Mouse (Mus musculus): ENCODE data around the gene Dab2. TPM values are rescaled to one million over a fixed set of nuclear protein-coding genes. Genes with fewer than 3 reads are reported as not detected.

Dab2 gene
- total RNA-seq, 1 experiment from 2014 or later: 421 TPM

DNA sequence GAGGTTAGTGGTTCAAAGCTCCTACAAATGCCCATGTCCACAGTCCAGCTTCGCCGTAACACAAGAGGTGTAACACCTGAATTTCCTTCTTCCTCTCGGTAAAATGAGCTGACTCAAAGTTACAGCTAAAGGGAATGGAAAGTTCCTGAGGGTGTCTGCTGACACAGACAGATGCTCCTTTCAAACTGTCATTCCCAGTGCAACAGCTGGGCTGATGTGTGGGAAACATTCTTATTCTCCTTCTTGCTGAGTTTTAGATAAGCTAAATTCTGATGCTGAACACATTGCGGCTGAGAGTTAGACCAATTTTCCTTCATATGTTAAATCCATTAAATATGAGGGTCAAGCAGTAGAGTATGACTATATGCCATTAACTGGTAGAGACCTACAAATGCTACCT, 94.0 kb downstream of the Dab2 start:
- no peak for DNase-seq

DNA sequence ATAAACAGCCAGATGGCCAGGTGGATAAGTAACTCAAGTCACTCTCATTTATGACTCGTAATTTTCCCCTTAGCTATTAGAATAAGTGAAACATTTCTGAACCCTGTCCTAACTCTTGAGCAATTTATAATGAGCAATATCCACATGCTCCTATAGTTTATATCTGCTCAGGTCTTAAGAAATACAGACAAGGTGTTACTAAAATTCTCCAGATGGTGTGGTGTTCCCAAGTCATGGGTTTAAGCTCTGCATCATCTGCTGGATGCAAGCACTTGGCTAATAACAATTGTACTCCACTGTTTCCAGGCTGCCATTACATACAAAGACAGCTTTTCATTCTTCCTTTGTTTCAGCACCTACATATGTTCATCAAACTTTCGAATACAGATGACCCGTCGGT, 98.6 kb downstream of the Dab2 start:
- DNase-seq: no peak

DNA sequence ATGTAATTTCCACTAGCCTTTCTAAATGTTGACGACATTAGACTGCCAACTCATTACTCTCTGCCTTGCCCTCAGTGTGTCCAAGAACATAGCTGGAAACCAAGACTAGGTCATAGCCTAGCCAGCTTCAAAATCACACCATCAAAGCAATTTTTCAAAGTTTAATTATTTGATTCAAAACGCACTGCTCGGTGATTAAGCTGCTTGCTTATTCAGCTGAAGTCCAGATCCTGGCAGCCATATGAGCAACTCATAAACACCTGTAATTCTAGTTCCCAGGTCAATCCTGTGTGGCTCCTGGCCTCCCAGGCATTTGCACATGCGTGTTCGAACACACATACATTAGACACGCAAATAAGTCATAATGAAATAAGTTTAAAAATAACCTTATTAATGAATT, 99.3 kb downstream of the Dab2 start:
- no peak for DNase-seq

DNA sequence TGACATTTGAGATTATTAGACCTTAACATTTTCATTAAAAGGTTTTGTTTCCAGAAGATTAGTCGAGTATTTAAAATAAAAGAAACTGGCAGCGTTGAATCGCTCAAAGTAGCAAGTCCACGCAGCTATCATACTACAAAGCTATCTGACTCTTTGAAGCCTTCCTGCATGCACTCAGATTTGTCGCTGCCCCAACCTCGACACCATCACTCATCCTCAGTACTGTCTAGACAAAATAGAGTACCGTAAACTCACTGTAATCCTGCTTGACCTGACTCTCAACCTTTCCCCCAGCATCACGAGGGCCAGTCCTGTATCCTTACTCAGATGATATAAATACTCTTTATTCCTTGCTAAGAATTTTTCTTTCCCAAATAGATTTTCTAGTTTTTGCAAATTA, 100.5 kb downstream of the Dab2 start:
- DNase-seq: peak; percentile 65

DNA sequence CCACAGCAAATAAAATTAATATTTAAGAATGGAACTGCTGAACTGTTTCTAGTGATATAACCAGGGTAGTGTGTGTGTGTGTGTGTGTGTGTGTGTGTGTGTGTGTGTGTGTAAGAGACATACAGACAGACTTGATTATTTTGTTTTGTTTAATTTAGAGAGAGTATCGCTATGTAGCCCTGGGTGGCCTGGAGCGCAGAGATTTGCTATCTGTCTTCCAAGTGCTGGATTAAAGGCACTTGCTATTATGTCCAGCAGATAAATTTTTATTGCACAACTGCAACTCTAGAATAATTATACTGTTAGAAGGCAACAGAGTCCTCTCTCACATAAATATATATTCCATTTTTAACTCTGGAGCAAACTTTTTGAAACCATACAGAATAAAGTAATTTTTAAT, 102.8 kb downstream of the Dab2 start:
- DNase-seq: no peak

DNA sequence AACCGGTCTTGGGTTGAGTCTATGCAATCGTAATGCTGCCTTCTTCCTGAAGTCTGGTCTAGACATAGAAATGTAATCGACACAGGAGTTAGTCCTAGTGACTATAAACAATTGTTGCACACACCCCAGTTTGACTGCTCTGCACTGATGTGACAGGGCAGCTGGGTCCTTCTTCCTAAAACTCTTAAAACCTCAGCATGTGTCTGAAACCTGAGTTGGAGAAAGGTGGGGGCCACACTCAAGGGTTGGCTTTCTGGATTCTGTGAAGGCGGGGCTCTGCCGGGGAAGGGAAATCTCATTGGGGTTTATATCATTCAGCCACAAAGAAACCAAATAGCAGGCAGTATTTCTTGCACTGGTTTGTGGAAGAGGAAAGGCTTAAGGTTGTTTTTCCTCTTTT, 104.6 kb downstream of the Dab2 start:
- no peak for DNase-seq

DNA sequence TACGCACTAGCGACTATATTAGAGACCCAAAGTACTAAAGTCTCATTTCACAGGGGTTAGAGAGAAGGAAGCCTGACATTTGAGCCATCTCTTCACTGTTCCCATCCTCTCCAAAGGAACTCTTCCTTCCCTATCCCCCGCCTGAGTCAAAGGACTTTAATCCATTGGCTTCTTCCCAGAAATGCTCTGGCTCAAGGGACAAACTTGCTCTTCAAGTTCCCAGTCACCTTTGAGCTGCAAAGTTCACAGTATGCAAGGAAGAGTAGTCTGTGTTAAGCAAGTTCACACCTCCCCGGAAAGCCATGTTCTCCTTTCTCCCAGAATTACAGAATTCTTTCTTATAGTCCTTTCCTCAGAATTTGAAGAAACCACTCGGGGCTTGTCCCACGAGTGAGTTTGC, 107.2 kb downstream of the Dab2 start:
- no peak for DNase-seq

DNA sequence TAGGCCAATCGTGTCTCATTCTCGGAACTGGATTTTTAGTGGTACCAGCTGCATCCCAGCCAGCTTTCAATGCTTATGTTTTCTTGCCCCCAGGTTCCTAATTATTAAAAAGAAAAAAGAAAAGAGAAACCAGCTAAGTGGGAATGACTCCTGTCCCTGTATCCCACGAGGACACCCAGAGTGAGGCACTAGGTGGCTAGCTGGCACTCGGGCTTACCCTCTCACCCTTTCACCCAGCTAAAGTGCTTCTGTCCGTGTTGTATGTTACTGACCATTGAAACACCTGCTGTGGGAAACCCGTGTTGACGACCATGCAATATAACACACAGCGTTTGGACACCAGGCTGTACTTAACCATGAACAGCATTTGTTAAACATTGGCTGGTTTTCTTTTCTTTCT, 109.4 kb downstream of the Dab2 start:
- no peak for DNase-seq

DNA sequence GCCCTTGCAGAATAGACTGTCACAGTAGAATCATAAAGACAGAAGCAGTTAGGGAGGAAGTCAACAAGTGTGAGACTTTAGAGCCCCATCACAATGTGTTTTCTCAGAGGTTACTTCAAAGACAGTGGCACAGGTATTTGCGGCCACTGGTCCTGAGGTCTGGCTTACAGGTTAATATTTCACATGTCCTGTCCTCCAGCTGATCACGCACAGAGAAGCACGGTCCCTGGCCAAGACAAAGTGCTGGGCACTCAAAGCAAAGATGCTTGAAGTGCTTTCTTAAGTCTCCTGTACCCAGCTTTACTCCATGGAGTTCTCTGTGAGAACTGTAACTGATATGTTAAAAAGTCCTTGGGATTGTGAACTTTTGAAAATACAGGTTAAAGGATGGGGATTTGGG, 110.6 kb downstream of the Dab2 start:
- no peak for DNase-seq

DNA sequence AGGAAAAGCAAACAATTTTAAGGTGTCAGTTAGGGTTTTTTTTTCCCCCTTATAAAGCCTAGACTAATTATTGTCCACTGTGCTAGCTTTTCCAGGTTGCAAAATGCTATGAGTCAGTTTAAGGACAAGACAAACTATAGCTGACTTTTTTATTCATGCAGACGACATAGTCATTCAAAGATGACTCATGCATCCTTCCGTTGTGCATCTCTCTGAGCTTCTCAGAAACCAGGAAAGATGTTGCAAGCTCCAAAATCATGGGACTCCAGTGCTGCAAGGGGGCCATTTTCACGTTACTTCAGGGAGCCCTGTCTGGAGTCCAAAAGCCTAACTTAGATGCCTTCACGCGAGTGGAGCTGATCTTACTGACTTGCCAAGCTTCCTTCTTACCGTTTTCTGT, 111.7 kb downstream of the Dab2 start:
- peak; percentile 35 for DNase-seq

DNA sequence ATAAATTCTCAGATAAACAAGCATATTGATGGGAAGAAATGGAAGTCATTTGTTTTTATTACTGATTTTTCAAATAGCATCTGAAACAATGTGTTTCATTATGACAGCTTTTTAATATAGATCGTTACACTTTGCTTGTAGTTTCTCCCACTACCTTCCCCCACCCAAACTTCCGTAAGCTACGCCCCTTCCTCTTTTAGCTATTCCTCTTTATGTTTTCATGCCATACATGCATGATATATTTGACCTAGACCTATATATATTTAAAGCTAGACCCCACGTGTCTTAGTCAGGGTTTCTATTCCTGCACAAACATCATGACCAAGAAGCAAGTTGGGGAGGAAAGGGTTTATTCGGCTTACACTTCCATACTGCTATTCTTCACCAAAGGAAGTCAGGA, 115.7 kb downstream of the Dab2 start:
- no peak for DNase-seq

DNA sequence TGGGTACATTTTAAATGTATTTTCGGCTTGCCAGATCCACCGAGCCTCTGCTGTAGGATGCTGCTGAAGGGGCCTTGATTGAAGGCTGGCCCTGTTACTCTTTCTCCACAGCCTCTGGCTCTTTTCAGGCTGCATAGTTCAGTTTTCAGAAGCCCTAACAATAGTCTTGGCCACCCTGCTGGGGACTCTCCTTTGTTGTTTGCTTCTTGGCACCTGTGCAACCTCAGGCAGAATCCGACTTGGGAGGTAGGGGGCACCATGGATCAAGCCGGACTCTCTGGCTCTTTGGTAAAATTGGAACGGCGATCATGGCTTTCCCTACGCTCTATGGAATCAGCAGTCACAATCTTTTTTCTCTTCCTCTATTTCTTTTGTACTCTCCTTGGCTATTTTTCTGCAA, 132.2 kb downstream of the Dab2 start:
- DNase-seq: no peak

DNA sequence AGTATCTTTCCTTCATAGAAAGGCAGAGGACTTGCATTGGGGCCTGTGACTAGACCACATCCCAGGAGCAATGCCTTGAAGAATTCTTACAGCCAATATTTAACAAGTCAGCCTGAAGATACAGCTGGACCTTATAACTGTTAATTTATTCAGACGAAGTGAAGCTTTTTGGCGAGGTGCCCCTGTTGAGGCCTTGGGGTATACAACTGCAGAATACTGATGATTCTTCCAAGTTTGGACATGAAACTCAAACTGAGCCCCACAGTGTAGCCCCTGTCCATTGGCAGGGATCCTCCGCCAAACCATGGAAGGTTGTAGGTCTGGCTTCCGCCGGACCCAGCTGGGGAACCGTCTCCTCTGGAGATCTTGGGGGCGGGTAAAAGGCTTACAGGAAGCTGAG, 132.8 kb downstream of the Dab2 start:
- no peak for DNase-seq

DNA sequence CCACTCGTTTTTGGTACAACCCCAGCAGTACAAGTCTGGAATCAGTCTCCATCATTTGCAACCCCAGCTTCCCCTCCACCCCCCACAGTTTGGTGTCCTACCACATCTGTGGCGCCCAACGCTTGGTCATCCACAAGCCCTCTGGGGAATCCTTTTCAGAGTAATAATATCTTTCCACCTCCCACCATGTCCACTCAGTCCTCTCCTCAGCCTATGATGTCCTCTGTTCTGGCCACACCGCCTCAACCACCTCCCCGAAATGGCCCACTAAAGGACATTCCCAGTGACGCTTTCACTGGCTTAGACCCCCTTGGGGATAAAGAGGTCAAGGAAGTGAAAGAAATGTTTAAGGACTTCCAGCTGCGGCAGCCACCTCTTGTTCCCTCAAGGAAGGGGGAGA, 135.7 kb downstream of the Dab2 start:
- DNase-seq: no peak

DNA sequence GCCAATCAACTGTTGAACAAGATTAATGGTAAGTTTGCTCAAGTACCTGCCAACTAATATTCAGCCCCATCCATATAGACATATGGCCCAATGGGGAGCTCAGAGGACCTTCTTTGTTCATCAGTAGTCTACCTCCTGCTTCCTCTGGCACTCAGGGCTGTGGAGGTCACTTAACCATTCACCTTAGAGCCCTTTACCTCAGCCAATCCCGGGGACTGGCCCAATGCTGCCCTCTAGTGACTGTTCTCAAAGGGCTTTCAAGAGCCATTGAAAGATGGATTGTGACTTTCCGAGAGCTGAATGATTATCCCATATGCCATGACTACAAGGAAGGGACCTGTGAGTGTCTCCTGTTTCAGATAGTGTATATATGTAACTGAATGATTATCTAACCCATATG, 136.2 kb downstream of the Dab2 start:
- peak; percentile 78 for DNase-seq

DNA sequence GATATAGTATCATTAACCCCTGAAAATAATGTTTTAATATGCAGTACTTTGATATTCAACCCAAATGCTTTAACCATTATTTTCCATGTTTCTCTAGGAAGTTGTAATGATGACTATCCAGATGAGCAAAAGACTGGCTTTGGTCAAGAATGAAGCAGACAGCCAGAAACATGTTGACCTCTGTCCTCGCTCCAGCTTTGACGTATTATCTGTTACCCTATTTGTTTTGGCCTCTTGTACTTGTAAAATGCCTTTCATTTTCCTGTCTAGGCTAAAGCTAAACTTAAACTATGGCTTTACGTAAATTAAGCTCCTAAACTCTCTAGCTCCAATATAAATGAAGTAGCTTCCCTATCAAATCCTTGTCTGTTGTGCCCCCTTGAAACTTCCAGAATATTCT, 139.1 kb downstream of the Dab2 start:
- DNase-seq: no peak

DNA sequence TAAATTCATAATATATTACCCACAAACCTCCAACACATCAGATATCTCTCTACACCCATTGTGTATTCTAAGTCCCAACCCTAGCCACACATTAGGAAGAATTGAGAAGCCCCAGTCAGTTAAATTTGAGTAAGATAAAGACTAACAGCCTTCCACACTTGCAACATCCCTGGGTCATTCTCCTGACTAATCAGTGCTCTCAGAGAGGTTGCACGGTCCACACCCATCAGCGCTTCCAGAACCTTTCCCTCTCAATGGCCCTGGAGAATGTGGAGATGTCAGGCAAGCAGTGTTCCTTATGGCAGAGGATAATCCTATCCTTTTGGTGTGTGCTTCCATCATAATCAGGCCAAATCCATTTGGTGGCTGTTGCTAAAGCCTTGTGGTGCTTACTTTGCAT, 144.9 kb downstream of the Dab2 start:
- DNase-seq: no peak

DNA sequence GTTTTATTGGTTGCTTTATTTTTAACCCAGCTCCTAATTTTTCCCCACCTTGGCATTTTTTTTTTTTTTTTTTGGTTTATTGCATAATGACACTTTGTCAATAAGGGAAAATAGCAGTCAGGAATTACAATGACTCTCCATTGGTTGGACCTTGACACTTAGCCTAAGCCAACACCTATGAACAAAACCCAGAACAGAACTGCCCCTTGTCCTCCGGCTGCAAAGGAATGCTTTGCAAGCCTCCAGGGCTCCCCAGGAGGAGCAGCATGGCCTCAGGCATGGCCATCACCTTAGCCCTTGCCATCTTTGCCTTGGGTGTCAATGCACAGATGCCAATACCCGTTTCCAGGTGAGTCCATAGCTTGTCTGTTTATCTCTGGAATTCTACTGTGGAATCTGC, 145.5 kb downstream of the Dab2 start, which contains the start of gene C9:
Gene C9, plus strand, starts transcription at position 193 of the 400 bp plus-strand sequence.
- no peak for DNase-seq

DNA sequence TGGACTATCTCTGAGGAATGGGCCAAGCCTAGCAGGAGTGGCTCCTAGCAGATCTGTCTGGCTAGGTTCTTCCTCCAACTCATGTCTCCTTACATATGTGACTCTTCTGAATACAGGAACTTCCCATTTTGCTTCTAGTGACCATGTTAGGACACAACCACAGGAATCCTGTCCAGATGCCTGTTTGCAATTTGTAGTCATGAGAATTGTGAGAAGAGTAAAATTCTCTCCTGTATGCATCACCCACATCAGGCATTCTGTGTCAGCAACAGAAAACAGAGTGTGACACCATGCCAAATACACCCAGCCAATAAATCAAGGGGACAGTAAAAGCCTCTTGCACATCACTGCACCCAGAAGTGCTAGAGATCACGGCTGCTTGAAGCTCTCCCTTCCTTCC, 146.6 kb downstream of the Dab2 start:
- DNase-seq: no peak

DNA sequence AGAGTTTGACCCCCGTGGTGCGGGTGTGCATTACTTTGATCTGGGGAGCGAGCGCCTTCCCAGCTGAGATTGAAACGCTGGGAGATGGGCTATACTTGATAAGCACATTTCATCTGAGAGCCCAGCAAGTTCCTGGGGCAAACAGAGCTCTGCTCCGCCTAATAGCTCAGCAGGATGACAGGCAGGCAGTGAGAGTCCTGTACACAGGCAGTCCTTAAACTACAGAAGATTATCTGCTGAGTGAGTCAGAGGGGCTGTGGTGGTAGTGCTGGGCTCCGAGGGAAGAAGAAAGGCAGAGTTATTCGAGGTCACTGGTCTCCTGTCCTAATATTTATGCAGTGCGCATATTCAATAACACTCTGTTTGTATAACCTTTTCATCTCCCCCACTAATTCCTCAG, 149.3 kb downstream of the Dab2 start:
- peak; percentile 37 for DNase-seq

DNA sequence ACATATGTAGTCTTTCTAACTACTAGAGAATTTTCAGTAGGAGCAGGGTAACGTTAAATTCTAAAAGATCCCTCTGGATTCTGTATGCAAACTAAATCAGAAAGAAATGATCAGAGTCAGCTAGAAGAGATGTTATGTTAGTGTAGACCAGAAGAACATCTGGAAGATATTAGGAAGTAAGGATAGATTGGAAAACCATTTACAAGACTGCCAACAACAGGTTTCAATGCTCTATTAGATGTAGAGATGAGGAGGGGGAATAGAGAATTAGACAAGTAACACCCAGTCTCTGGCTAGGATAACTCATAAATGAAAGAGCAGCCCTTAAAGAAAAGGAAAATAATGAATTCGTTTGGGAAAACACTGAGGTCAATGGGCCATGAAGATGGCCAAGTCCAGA, 154.9 kb downstream of the Dab2 start:
- DNase-seq: no peak

DNA sequence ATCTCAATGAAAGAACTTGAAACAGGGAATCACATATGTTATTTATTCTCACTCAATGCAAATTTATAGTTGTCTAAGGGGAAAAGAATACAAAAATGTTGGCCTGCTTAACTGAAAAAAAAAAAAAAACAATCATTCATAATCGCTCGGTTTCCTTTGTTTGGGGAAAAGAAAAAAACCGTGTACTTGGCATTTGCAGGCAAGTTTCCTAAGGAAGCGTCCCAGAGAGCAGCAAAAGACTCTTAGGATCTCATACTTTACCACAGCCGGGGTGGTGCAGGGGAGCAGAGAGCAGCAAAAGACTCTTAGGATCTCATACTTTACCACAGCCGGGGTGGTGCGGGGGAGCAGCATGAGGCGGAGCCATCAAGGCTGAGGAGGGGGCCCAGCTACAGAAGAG, 161.8 kb downstream of the Dab2 start:
- no peak for DNase-seq

DNA sequence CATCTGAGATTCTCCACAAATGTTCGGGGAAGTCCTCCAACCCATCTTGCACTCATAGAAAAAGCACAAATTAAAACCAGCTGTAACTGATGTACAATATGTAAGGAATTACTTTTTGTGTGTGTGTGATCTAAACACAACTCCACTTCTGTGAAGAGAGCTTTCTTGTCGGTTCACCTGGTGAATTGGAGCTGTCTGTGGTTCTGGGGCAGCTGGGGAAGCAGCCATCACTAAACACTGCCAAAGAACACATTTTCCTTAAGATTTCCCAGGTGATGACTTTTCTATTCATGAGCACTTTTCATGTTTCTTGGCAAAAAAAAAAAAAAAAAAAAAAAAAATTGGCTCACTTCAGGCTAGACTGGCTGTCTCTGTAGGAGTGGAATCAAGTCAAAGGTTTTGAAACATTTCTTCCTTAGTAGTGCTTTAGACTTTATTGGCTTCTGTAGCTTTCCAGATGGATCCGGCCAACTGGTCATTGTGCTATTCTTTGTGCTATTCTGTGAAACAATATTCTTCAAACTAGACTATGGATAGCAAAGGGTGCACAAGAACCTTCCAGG, 163.9 kb downstream of the Dab2 start:
- no peak for DNase-seq

DNA sequence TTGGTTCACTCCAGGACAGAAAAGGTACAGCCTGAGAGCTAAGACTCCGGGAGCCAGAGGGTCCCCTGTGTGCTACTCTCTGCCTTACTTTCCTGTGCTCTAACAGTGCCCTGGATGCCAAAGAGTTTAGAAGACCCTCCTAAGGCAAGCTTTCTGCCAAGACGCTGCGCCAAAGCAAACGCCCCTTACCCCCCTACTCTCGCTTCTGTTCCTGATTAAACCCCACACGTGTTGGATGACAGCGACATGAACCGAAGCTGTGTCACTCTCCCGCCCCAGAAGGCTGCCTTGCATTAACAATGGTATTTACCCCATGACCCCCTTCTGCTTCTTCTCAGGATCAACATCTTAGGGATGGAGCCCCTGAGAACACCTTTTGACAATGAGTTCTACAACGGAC, 167.4 kb downstream of the Dab2 start:
- no peak for DNase-seq

DNA sequence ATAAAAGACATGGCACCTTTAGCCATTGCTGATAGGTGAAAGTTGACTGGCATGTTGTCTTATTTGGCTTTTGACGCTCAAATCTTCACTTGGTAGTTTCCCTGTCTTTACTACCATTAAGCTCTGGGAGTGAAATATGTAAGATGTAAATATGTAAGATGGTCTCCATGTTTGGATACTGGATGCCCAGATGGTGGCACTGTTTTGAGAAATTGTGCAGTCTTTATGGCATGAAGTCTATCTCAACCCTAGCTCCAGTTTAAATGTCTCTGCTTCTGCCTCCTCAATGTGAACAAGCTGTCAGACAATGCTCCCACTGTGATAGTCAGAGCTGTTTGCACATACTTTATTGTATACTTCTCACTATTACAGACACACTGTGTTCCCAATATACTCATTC, 169.3 kb downstream of the Dab2 start:
- DNase-seq: no peak
